Comparison of ENCODE assay signal across 27 mouse cellular contexts in genomic region chr10:108865586-108865985, GRCm38 (mm10).
"Had no signal": no experiment of that assay in that cellular context is flagged by ENCODE, and none has a peak within 500 bp of the region (broad histone marks: within the 10 kb centered on the region; RNA-seq: fewer than 3 reads in every experiment).

No protein-coding gene starts in this region.

- H3K27me3 ChIP-seq: heart, embryonic 13.5 days; heart, embryonic 15.5 days; hindbrain, embryonic 13.5 days; hindbrain, embryonic 15.5 days; kidney, embryonic 15.5 days; limb, embryonic 13.5 days; limb, embryonic 15.5 days; liver, embryonic 12.5 days had no signal

- ATAC-seq: hindbrain, postnatal 0 days; intestine, embryonic 16.5 days; liver, embryonic 12.5 days had no signal

- DNase-seq: gastrocnemius, postnatal 10 days; gastrocnemius, postnatal 25 days; heart, adult 11 months; heart, adult 2 months; heart, postnatal 14 days; heart, postnatal 36 days; kidney, adult 11 months; kidney, adult 2 months; kidney, adult 9 months; kidney, postnatal 14 days; kidney, postnatal 36 days; layer of hippocampus, adult 9-11 months; layer of hippocampus, postnatal 36 days; left cerebral cortex, postnatal 4 days; lung, adult 18-20 months had no signal

- H3K27ac ChIP-seq: heart, adult 2 months; heart, embryonic 13.5 days; heart, embryonic 15.5 days; hindbrain, embryonic 13.5 days; hindbrain, embryonic 15.5 days; hindbrain, postnatal 0 days; kidney, embryonic 15.5 days; kidney, postnatal 0 days; limb, embryonic 13.5 days; limb, embryonic 15.5 days; liver, embryonic 12.5 days; liver, embryonic 14.5 days had no signal

- H3K4me1 ChIP-seq: kidney, embryonic 15.5 days; limb, embryonic 13.5 days; limb, embryonic 15.5 days; liver, embryonic 12.5 days had no signal

- H3K4me3 ChIP-seq: heart, adult 2 months; heart, embryonic 13.5 days; heart, embryonic 15.5 days; hindbrain, embryonic 13.5 days; hindbrain, embryonic 15.5 days; kidney, embryonic 15.5 days; limb, embryonic 13.5 days; limb, embryonic 15.5 days; liver, embryonic 12.5 days had no signal
